Mouse (Mus musculus) ovary, adult 18-20 months (tissue): ENCODE measurements around the gene Ncapd2.

Source experiments
- DNase-seq: peaks from one replicate; pipeline ENCODE4 v3.0.0; 2022; ENCODE audit warnings: low spot score, mixed read lengths

The Ncapd2 gene

DNA sequence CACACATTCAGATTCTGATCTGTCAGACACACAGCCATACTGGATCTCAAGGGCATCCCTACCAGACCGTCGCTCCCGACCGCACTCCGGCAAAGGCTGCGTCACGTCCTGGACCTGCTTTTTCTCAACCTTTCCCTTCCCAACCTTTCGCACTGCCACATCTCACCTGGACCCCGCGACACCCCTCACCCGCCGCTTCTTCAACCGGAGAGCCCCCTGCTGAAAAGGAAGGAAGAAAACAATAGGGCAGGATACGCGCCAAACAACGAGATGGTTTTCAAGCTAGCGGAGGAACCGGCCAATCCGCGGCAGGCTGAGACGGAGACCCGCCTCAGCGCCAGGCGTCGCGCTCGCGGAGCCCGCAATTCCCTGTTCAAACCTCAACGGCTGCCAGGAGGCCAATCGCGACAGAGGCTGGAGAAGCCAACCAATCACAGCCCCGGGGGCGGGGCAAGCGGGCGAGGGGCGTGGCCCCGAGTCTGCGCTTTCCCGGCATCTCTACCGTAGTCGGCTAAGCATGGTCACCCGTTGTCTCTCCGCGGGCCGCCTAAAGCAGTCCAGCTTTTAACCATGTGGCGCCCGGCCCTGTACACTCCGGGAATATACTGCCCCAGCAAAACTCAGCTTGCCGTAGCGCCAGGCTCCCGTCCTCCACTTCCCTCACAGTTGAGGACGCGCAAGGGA, at the start of gene Ncapd2, which contains the start of gene Mrpl51:
TSS of gene Ncapd2 (minus strand) at position 370 of the 684 bp plus-strand sequence.
TSS of gene Mrpl51 (plus strand) at position 470 of the 684 bp plus-strand sequence.
- peak; percentile 94 for DNase-seq

DNA sequence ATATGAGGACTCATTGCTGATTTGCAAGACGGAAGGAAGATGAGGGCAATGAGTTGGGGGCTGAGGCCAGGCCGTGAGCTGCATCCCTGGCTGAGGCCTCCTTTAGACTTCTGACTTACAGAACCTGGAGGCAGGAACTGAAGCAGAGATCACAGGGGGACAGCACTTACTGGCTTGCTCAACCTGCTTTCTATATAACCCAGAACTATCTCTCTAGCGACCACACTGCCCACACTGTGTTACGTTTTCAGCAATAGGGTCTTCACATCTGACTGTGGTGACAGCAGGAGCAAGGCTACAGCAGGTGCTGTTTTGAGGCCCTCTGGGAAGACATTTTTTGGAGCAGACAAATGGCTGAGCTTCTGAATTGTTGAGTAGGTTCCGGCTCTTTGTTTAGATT, 49.1 kb upstream of the Ncapd2 start:
- no peak for DNase-seq

DNA sequence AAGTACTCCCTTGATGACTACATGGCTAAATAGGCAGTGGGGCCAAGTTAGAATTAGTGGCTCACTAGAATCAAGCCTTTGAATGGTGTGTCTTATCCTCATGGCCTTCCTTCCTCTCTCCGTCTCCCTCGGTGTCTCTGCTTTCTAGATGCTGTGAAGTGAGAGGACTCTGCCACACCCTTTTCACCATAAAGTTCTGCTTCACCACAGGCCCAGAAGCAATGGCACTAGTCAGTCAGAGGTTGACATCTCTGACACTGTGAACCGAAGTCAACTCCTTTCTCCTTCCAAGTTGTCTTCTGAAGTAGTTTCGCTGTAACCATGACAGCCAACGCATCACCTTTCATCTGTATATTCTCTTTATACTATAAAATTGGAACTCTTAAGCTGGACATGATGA, 48.0 kb upstream of the Ncapd2 start:
- DNase-seq = no peak

DNA sequence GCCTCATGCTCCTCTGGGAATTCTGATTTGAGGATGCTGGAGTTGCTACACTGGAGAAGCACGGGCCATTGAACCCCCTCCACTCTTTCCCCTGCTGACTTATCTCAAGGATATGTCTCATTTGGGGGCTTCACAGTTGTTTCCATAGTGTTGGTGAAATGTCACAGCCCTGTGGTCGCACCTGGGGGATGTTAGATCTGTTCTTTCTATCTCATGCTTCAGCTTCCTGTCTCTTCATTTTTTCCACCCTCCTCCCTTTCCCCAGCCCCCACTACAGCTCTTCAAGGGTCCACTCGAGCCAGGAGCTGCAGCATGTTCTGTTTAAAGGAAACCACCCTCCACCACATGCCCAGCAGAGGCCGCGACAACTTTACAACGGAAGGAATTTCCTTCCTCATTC, 46.9 kb upstream of the Ncapd2 start:
- DNase-seq = no peak

DNA sequence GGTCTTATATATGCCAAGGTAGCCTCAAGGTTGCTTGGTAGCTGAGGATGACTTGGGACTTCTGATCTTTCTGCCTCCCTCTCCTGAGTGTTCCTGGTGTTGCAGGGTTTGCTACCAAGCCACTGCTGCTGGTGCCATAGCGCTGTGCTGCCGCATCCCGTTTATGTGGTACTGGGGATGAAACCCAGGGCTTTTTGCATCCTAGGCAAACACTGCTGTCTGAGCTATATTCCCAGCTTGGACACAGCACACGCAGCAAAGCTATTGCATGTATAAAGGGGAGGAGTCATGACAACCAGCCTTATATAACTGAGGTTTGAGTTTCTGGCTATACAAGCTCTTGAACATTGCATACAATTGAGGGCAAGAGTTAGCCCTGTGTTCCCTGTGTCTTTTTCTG, 45.9 kb upstream of the Ncapd2 start:
- no peak for DNase-seq

DNA sequence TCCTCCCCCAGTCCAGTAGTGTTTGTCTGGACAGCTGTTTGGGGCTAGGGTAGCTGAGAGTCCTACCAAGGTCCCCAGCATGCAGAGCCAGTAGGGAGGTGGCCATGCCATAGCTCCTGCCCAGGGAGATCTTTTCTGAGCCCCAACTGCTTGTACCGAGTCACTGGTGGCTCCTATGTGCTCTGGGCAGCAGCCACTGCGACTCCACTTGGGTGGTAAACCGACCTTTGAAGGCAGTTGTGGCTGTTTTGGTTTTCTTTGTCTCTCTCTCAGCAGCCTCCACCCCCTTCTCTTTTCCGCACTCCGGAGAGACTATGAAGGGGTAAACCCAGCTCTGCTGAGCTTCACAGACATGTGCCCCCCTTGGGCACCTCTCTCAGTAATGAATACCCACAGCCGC, 45.3 kb upstream of the Ncapd2 start, which contains the start of gene Cd27:
TSS of gene Cd27 (minus strand) at position 229 of the 400 bp plus-strand sequence.
- no peak for DNase-seq

DNA sequence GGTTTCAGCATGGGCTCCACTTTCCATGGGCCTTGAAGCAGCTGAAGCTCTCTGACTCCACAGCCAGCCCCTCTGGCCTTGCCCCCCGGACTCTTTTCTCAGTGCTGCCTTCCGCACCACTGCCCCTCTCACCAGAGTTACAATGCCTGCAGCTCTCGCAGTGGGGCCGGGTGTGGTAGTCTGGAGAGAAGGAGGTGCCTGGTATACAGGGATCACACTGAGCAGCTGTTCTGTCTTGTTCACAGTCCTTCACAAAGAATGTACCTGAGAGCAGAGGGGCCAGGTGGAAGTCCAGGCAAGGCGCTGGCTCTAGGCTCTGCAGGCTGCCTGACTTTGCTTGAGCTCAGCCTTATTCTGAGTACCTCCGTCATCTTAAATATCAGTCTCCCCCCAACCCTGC, 44.8 kb upstream of the Ncapd2 start:
- DNase-seq = no peak

DNA sequence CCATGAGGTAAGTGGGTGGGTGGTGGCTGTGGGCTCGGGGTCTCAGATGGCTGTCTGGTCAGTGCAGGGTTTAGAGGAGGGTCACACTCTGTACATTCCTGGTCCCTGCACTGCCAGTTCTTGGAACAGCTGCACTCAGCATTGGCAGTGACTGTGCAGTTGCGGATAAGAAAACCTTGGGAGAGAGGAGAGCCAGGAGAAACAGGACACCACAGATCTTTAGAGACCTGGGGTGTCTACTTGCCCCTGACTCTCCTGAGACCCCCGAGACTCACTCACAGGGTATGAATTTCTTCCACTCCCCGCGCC, 43.0 kb upstream of the Ncapd2 start:
- DNase-seq = no peak

DNA sequence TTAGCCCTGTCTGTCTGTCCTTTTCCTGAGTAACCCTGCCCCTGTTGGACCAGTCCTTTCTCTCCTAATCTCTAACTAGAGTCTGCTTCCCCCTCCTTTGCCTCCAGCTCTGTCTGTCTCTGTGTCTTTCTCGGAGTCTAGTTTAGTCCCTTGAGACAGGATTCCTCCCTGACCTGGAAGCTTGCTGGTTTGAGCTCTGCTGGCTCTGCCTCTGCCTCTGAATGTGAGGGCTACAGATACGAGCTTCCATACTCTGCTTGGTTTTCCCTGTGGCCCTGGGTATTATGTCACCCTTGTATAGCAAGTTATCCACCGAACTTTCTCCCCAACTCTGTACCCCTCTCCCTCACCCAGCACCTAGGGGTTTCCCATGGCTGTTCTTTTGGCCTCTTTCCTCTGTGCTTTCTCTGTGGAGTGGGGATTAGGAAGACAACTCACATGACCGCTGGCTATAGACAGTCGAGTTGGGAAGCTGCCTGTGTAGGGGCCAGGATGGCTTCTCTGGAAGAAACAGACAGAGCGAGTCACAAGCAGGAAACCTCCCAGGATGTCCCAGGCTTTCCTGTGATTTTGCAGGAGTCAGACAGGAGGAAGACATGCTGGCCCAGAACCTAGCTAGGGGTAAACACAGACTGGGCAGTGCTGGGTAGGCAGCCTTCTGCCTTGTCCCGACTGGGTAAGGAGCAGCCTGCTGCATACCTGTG, 42.5 kb upstream of the Ncapd2 start:
- DNase-seq = no peak

DNA sequence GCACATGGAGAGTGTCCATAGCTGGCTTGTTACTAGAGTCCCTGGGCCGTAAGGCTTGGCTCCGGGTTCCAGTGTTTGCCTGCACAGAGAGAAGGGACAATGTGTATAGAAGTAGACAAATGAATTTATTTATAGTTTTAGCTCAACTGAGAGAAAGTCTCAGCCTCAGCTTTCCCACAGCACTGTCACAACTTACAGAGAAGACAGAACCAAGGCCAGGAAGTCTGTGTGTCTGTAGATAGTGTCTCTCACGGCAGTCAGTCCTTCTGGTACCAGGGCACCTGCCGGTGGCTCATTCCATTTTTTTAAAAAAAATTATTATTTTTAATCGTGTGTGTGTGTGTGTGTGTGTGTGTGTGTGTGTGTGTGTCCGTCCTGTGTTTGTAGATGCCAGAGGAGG, 41.0 kb upstream of the Ncapd2 start:
- no peak for DNase-seq

DNA sequence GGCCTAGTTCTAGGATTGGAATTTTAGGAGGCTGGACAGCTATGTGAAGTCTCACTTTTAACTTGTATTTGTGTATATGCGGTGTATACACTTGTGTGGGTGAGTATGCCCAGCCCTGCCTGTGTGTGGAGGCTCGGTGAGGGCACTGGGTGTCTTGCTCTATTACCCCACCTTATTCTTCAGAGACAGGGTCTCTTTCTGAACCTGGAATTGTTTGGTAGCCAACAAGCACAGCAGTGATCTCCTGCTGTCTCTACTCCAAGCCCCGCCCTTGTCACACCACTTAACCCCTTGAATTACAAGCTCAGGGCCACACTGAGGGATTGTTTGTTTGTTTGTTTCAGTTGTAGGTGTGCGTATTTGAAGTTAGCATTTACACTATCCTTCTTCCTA, 40.5 kb upstream of the Ncapd2 start:
- DNase-seq = no peak

DNA sequence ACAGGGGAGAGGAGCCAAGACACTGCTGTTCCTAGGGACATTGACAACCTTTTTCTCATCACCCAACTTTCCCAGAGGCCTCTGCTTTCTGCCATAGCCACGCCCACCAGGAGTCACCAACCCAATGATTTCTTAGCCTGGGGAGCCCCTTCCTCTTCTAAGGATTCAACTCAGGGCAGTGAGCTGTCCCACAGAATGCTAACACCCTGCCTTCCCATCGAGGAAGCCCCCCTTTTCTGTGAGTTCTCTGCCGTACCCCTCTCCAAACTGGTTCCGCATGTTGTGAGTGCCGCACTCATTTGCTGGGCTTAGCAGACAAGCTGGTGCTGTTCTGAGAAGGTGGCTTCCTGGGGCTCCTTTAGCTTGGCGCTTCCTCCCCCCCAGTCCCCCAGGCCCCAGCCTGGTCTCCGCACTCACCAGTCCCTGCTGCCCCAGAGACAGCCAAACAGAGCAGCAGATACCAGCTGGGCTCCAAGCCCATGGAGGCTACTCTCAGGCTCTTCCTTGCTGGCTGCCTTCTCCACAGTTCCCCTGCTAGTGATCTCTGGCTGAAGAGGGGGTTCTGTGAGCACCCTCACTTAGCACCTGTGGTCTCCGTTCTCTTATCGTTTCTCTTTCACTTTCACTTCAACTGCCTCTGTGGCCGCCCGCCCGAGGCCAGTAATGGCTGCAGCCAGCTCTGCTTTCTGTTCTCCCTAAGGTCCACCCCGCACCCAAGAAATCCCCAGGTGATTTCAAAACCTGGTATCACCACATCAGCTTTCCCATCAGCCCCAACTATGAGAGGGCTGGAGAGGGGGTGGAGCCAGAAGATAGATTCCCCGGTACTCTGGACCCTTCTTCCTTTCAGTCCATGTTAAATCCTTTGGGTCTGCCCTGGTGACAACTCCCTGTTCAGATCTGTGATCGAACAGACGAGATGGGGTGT, 39.9 kb upstream of the Ncapd2 start, which contains the start of gene Tapbpl:
TSS of gene Tapbpl (minus strand) at position 744 of the 928 bp plus-strand sequence.
- peak; percentile 44 for DNase-seq

DNA sequence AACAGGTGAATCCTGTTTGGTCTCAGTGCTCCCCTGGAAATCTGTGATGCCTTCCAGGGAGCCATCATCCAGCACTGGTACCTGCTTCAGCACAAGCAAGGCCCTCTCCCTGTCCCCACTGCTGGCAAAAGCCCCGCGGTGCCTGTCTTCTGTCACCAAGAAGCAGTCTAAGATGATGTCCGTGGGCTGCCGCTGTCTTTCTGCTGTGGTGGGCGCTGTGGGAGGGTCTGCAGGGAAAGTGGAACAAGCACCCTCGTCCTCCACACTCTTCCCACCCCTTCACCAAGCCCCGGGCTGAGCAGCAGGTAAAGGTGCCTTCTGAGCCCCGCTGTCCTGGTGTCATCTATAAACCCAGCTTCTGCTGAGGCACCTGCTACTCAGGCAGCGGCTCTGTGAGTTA, 39.1 kb upstream of the Ncapd2 start:
- DNase-seq = no peak

DNA sequence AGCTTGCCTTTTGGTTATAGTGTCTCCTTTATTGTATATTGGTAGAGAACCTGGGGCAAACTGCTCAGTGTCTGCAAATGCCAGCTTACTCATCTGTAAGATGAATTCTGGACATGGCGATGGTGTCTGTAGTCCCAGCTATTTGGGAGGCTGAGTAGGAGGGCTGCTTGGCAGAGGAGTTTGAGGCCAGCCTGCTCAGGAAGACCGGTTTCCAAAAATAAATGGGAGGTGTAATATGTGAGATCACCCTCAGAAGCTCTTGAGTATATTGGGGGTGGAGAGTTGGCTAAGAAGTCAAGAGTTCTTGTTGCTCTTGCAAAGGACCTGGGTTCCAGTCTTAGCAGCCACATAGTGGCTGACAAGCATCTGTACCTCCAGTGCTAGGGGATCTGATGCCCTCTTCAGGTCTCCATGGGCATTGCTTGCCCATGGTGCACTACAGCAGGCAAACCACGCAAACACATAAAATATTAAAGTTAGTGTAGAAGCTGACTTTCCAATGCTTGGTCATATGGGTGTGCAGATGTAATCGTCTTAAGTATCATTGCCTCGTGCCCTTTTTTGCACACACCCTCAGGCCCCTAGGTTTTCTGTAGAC, 34.1 kb upstream of the Ncapd2 start:
- DNase-seq = no peak

DNA sequence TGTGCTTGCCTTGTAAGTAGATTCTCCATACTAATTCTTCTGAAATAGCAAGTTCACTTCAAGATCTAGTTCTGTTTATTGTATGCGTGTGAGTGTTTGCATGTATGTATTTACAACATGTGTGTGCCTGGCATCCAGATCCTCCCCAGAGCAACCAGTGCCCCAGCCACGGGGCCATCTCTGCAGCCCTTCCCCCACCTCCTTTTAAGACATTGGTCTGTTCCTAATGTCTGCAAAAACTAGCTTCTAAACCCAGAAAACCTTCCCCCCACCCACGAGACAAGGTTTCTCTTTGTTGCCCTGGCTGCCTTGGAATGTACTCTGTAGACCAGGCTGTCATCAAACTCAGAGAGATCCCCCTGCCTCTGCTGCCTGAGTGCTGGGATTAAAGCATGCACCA, 31.1 kb upstream of the Ncapd2 start:
- no peak for DNase-seq

DNA sequence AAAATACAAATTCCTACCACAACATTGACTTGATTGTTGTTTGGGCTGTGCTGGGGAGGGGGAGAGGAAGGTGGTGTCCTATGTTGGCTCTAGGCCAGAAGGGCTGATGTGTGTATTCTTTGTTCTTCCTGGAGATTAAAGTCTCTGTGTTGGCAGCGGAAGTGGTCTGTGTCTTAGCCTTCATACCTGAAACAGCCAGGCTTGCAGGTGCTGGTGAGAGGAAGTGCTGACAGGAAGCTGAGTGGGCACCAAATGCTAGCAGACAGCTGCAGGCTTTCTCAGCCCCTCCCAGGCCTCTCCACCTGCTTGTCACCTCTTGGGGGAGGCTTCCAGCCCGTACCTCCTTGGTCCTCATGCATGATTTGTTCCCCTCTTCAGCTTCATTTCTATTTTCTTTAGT, 30.6 kb upstream of the Ncapd2 start:
- no peak for DNase-seq

DNA sequence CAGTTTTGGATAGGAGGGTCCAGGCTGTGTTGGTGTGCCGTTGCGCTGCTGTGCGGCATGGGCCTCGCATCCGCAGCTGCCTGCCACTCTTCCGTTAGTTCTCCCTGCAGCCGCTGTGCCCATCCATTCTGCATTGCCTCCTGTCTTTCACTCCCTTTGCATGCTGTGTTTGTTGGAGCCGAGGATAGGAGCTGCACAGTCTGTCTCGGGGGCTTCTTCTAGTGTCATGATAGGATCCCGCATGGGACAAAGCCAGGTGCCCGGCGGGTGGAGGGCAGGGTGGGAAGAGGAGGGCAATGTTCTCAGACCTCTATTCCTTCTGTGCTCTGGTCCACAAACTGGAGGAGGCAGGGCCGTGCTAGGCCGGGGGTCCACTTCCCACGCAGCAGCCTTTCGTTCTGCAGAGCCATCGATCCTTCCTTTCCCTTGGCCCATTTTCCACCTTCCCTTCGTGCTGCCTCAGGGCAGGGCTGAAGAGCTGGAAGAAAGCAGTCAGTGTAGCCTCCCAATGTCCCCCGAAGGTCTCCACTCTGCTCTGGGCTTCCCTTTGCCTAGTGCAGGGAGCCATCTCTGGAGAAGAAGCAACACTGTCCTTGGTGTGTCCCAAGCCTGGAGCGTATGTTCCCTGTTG, 29.7 kb upstream of the Ncapd2 start:
- DNase-seq = no peak

DNA sequence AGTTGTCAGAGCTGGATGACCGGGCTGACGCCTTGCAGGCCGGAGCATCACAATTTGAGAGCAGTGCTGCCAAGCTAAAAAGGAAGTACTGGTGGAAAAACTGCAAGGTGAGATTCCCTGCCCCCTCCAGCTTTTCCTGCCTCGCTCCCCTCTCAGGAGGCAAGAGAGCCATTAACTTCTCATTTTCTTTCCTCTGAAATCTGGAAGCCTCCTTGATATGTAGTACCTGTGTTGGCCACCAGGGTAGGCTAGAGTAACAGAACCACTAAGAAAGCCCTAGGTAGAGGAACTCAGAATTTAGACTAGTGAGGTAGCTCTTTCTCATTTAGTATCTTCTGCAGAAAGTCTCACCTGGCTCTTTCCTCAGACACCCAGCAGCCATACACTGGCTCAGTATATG, 27.5 kb upstream of the Ncapd2 start:
- DNase-seq = no peak

DNA sequence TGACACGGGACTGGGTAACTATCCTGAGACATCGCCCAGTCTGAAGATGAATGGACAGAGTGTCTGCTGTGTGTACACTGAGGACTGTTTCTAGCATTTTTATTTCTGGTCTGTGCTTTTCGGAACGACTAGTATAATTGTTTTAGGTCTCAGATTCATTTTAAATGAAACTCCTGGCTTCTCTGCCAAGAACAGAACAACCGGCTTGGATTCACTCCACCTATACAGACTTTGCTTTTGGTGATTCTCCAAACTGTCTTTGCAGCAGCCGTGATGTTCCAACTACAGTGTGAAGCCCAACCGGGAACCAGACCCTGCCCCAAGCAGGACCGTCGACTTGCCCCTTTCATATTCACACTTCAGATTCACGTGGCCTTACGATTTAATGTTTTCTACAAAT, 26.4 kb upstream of the Ncapd2 start:
- no peak for DNase-seq

DNA sequence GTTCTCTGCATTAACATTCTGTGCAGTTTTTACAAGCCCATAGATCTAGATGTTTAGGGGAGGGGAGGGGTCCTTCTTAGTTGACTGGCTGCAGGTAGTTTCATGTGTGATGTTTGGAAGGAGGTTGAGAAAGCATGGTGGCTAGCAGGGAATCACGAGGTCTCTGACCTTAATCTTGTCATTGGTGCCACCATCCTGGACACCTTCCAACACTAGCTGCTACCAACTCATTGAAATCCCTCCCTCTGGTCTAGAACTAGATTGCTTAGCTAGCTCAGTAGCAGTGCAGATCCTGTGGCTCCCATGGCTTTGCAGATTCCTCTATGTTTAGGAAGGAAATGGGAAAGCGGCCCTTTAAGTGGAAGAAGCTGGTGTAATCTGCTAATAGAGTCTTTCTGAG, 25.4 kb upstream of the Ncapd2 start:
- no peak for DNase-seq

DNA sequence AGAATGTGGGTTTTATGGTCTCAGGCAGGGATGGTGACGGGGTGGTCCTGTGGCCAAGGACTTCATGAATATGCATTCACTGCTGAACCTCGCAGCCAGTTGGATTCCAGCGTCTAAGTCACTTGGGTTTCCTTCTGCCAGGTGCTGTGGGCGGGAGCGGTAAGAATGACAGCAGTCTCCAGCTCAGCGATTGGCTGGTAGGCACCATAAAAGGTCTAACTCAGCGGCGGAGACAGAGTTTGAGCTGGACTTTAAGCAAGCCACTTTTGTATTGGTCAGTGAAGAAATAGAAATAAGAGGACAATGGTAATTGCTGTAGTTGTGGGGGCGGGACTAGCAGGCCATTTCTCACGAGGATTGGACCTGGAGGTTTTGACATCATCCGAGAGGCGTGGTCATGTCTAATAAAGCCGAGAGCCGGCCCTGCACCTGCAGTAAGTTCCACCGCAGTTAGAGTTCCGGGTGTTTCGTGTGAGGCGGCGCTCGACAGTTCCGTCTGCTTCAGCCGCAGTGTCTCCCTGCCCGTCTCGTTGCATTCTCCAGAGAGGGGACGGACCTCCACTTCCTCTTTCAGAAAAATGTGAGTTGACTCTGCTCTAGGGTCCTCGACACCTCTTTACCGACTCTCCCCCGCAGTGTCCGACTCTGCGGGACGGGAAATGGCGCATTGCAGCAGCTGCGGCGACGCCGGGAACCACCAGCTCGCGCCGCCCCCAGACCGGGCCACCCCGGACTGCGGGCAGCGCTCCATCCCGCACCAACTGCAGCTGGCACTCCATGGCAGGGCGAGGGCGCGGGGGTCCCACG, 23.9 kb upstream of the Ncapd2 start, which contains the start of gene Vamp1:
TSS of gene Vamp1 (plus strand) at position 404 of the 807 bp plus-strand sequence.
- DNase-seq = peak; percentile 92
